Mouse (Mus musculus): Measurements from ENCODE around the gene Sprr2i. TPM values are rescaled to one million over a fixed set of nuclear protein-coding genes. Genes with fewer than 3 reads are reported as not detected.

The Sprr2i gene
- total RNA-seq (2014; rRNA removed) = not detected in 2 replicates
- not detected in 2 replicates for polyA plus RNA-seq (2015; fragmentation: Nextera tagmentation; extraction: Ambion mirVana)

DNA sequence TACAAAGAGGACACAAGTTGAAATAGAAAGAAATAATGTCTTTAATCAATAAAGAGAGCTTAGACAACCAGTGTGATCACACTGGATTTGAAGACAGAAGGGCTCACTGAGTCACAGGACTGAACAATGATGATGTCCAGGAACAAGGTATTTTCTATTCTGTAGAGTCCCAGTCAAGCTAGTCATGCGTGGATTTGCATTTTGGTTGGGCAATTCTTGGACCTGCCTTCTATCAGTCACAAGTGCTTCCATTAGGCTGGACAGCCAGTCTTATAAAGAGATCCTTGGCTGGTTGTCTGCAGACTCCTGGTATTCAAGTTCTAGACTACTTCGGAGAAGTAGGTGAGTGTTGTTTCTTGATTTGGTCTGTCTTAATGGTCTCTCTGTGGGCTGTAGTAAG, at the start of gene Sprr2i:
Gene Sprr2i (plus strand): TSS at position 301 of the 400 bp plus-strand sequence.
- H3K4me2 ChIP-seq (ENCODE audit: low read depth, low read length, poor library complexity, severe bottlenecking) = no peak within 1 kb of the TSS
- no peaks in the 10 kb centered on the region for H3K36me3 ChIP-seq (ENCODE audit: insufficient read depth, low read length)
- H3K9me3 ChIP-seq (ENCODE audit: low read length) = no peaks in the 10 kb centered on the region
- TF ChIP-seq CTCF (IDR thresholded peaks at IDR 0.05) = no peak
- H3K4me3 ChIP-seq (ENCODE audit: low read depth, low read length) = no peak within 1 kb of the TSS
- DNase-seq (ENCODE audit: low spot score) (no peak), ATAC-seq (ENCODE audit: low FRiP score) (no peak)
- no peaks in the 10 kb centered on the region for H3K27me3 ChIP-seq (ENCODE audit: insufficient read depth, low read length)
- no peaks in the 10 kb centered on the region for H3K4me1 ChIP-seq (ENCODE audit: insufficient read depth, low read length)
- no peak within 1 kb of the TSS for H3K27ac ChIP-seq (ENCODE audit: low read depth, low read length)
- H3K9ac ChIP-seq (replicated peaks; ENCODE audit: low read length, poor library complexity, severe bottlenecking) = no peak within 1 kb of the TSS
- 93% methylated on average over 2 of the region's 2 CpGs for WGBS

DNA sequence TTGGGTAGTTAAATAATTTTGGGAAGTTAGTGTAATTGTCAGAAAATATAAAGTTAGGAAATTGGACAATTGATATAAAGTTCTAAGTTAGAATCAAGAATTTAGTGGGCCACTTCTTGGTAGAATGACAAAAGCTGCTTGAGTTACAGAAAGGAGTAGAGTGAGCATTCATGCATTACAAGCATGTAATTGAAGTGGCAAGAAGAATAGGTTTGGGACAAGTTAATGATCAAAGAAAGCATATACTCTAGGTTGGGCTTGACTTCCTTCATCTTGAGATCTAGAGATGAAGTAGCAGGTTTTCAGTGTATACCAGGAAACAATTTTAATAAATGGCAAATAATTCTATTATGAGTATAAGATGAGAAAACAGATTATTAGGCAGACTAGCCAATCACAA, 46.2 kb upstream of the Sprr2i start:
- Histone ChIP-seq H3K4me2 (ENCODE audit: low read depth, low read length, poor library complexity, severe bottlenecking) (no peak overlapping the region), H3K36me3 (ENCODE audit: insufficient read depth, low read length) (no peaks in the 10 kb centered on the region), H3K27me3 (ENCODE audit: insufficient read depth, low read length) (no peaks in the 10 kb centered on the region), H3K9me3 (ENCODE audit: low read length) (no peaks in the 10 kb centered on the region), H3K27ac (ENCODE audit: low read depth, low read length) (no peak overlapping the region), H3K4me1 (ENCODE audit: insufficient read depth, low read length) (no peaks in the 10 kb centered on the region), H3K4me3 (ENCODE audit: low read depth, low read length) (no peak overlapping the region), H3K9ac (replicated peaks; ENCODE audit: low read length, poor library complexity, severe bottlenecking) (no peak overlapping the region)
- ATAC-seq (ENCODE audit: low FRiP score) (no peak), DNase-seq (ENCODE audit: low spot score) (no peak)
- TF ChIP-seq CTCF (IDR thresholded peaks at IDR 0.05) = no peak

DNA sequence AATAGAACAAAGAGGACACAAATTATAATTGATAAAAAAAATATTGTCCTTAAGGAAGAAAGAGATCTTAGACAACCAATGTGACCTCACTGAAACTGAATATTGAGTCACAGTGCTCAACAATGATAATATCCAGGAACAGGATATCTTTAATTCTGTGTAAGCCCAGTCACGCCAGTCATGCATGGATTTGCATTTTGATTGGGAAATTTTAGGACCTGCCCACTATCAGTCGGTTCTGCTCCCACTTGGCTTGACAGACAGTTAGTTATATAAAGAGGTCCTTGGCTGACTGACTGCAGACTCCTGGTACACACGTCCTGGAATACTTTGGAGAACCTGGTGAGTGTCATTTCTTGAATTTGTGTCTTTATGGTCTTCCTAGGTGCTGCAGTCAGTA, 42.9 kb upstream of the Sprr2i start, which contains the start of gene Sprr2f:
Gene Sprr2f (plus strand): TSS at position 301 of the 400 bp plus-strand sequence.
- Histone ChIP-seq H3K36me3 (ENCODE audit: insufficient read depth, low read length) (no peaks in the 10 kb centered on the region), H3K9me3 (ENCODE audit: low read length) (no peaks in the 10 kb centered on the region), H3K27ac (ENCODE audit: low read depth, low read length) (no peak within 1 kb of the TSS), H3K4me1 (ENCODE audit: insufficient read depth, low read length) (no peaks in the 10 kb centered on the region), H3K4me3 (ENCODE audit: low read depth, low read length) (no peak within 1 kb of the TSS), H3K9ac (replicated peaks; ENCODE audit: low read length, poor library complexity, severe bottlenecking) (no peak within 1 kb of the TSS), H3K27me3 (ENCODE audit: insufficient read depth, low read length) (no peaks in the 10 kb centered on the region), H3K4me2 (ENCODE audit: low read depth, low read length, poor library complexity, severe bottlenecking) (no peak within 1 kb of the TSS)
- no peak for ATAC-seq (ENCODE audit: low FRiP score)
- DNase-seq (ENCODE audit: low spot score) = no peak
- no peak for TF ChIP-seq CTCF (IDR thresholded peaks at IDR 0.05)
- 52% methylated on average over 3 of the region's 3 CpGs for WGBS

DNA sequence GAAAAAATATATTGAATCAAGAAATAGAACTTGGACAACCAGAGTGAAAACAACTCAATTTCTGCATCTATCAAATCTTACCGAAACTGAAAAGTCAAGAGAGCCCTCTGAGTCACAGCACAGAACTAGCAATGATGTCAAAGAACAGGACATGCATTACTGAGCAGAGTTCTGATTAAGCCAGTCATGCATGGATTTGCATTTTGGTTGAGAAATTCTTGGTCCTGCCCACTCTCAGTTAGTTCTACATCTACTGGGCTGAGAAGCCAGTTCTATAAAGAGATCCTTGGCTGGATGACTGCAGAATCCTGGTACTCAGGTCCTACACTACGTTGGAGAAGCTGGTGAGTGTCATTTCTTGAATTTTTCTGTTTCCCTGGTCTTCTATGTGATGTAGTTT, 34.2 kb upstream of the Sprr2i start:
- Histone ChIP-seq H3K9me3 (ENCODE audit: low read length) (no peaks in the 10 kb centered on the region), H3K27me3 (ENCODE audit: insufficient read depth, low read length) (no peaks in the 10 kb centered on the region), H3K4me3 (ENCODE audit: low read depth, low read length) (no peak overlapping the region), H3K4me2 (ENCODE audit: low read depth, low read length, poor library complexity, severe bottlenecking) (no peak overlapping the region), H3K27ac (ENCODE audit: low read depth, low read length) (no peak overlapping the region), H3K9ac (replicated peaks; ENCODE audit: low read length, poor library complexity, severe bottlenecking) (no peak overlapping the region), H3K36me3 (ENCODE audit: insufficient read depth, low read length) (no peaks in the 10 kb centered on the region), H3K4me1 (ENCODE audit: insufficient read depth, low read length) (no peaks in the 10 kb centered on the region)
- WGBS = 81% methylated on average over 2 of the region's 2 CpGs
- DNase-seq (ENCODE audit: low spot score) = no peak
- ATAC-seq (ENCODE audit: low FRiP score) = no peak
- TF ChIP-seq CTCF (IDR thresholded peaks at IDR 0.05) = no peak

DNA sequence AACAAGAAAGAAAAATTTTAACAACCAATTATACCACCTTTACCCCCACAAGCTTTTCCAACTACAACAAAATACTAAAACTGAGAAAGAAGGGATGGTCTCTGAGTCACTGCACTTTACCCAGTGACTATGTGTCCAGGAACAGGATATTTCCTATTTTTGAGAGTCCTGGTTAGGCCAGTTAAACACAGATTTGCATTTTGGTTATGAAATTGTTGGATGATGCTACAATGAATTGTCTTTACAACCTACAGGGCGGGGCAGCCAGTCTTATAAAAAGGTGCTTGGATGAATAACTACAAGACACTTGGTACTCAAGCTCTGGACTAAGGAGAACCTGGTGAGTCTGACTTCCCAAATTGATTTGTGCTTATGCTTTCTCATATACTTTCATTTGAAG, 22.4 kb upstream of the Sprr2i start, which contains the start of gene Sprr2h:
Gene Sprr2h (plus strand): TSS at position 301 of the 400 bp plus-strand sequence.
- Histone ChIP-seq H3K9me3 (ENCODE audit: low read length) (no peaks in the 10 kb centered on the region), H3K27me3 (ENCODE audit: insufficient read depth, low read length) (no peaks in the 10 kb centered on the region), H3K36me3 (ENCODE audit: insufficient read depth, low read length) (no peaks in the 10 kb centered on the region), H3K4me1 (ENCODE audit: insufficient read depth, low read length) (no peaks in the 10 kb centered on the region), H3K9ac (replicated peaks; ENCODE audit: low read length, poor library complexity, severe bottlenecking) (no peak within 1 kb of the TSS), H3K27ac (ENCODE audit: low read depth, low read length) (no peak within 1 kb of the TSS), H3K4me3 (ENCODE audit: low read depth, low read length) (no peak within 1 kb of the TSS), H3K4me2 (ENCODE audit: low read depth, low read length, poor library complexity, severe bottlenecking) (no peak within 1 kb of the TSS)
- DNase-seq (ENCODE audit: low spot score) = no peak
- TF ChIP-seq CTCF (IDR thresholded peaks at IDR 0.05) = no peak
- WGBS = 85% methylated on average over 1 of the region's 1 CpGs
- no peak for ATAC-seq (ENCODE audit: low FRiP score)

DNA sequence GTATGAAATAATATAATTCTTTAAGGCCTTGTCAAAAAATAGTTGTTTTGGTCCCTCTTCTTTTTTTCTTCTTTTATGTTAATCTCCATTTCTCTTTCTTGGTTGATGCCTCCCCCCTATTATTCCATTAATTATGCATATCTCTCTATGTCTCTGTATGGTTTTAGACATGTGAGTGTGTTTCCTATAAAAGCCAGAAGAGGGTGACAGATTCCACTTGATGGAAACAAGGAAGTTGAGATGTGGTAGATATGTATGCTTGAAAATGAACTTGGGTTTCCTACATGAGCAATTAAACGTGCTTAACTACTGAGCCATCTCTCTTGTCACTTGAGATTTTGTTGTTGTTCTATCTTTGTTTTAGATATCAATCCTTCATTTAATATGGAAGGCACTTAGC, 13.5 kb upstream of the Sprr2i start:
- no peak overlapping the region for H3K9ac ChIP-seq (replicated peaks; ENCODE audit: low read length, poor library complexity, severe bottlenecking)
- H3K27ac ChIP-seq (ENCODE audit: low read depth, low read length) = no peak overlapping the region
- H3K9me3 ChIP-seq (ENCODE audit: low read length) = no peaks in the 10 kb centered on the region
- DNase-seq (ENCODE audit: low spot score) = peak; percentile 1
- ATAC-seq (ENCODE audit: low FRiP score) = no peak
- 64% methylated on average over 1 of the region's 1 CpGs for WGBS
- no peaks in the 10 kb centered on the region for H3K27me3 ChIP-seq (ENCODE audit: insufficient read depth, low read length)
- H3K4me2 ChIP-seq (ENCODE audit: low read depth, low read length, poor library complexity, severe bottlenecking) = no peak overlapping the region
- H3K4me3 ChIP-seq (ENCODE audit: low read depth, low read length) = no peak overlapping the region
- no peaks in the 10 kb centered on the region for H3K4me1 ChIP-seq (ENCODE audit: insufficient read depth, low read length)
- H3K36me3 ChIP-seq (ENCODE audit: insufficient read depth, low read length) = no peaks in the 10 kb centered on the region
- TF ChIP-seq CTCF (IDR thresholded peaks at IDR 0.05) = peak; percentile 66
